Mouse (Mus musculus): ENCODE data around the gene Nedd9.

DNA sequence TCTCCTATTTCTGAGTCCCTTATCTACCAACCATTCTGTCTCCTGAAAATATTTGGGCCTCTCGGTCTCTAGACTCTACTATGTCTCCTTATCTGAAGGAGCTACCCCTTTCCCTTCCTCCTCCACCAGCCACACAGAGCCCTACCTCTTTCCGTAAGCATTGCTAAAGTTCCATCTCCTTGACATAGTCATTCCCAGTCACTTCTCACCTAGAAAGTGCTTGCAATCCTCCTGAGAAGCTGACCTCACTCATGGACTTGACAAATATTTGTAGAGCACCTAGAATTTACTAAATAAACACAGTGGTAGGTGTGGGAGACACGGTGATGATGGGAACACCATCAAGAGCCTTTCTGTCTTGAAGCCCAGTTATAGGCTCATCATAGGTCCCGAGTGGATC, 32.6 kb upstream of the Nedd9 start:
- TF ChIP-seq CTCF (IDR thresholded peaks at IDR 0.05; ENCODE audit: low read depth, low read length) (no peak), POLR2A (IDR thresholded peaks at IDR 0.05; ENCODE audit: extremely low read depth, insufficient read depth, low read length) (no peak)
